Mouse (Mus musculus) spleen, postnatal 36 days (tissue): ENCODE data around the gene Sohlh2.
"Not testable (repeated sequence)": the region's sequence is repeated elsewhere in the genome, so short reads cannot be mapped to it uniquely, and the experiment has no call there.

ENCODE experiments used
- DNase-seq, 2 experiments: peaks; one replicate each; pipeline ENCODE4 v3.0.0; 2022; ENCODE audit warnings: low spot score in 2 of 2, mixed read lengths in 1 of 2

Sohlh2 gene

GRCm38 (mm10) chr3:55181766-55182165 lies at the start of gene Sohlh2:
Gene Sohlh2 (plus strand): TSS chr3:55182028.
- no peak for DNase-seq

GRCm38 (mm10) chr3:55137039-55137438 lies 44.8 kb upstream of the Sohlh2 start, which contains the start of gene Ccdc169:
Gene Ccdc169 (plus strand): TSS chr3:55137339.
- no peak for DNase-seq

GRCm38 (mm10) chr3:55139837-55140236 lies 42.0 kb upstream of the Sohlh2 start:
- no peak for DNase-seq

GRCm38 (mm10) chr3:55141401-55141800 lies 40.4 kb upstream of the Sohlh2 start:
- DNase-seq: no peak

GRCm38 (mm10) chr3:55144916-55145315 lies 36.9 kb upstream of the Sohlh2 start:
- no peak for DNase-seq

GRCm38 (mm10) chr3:55146441-55146840 lies 35.4 kb upstream of the Sohlh2 start:
- DNase-seq: no peak

GRCm38 (mm10) chr3:55147156-55147555 lies 34.7 kb upstream of the Sohlh2 start:
- no peak for DNase-seq

GRCm38 (mm10) chr3:55148091-55148490 lies 33.7 kb upstream of the Sohlh2 start:
- no peak for DNase-seq

GRCm38 (mm10) chr3:55151656-55152433 lies 30.0 kb upstream of the Sohlh2 start:
- DNase-seq: no peak

- DNase-seq: no peak
Observed at GRCm38 (mm10) chr3:55152673-55153334, 29.0 kb upstream of the Sohlh2 start.

- no peak for DNase-seq
Observed at GRCm38 (mm10) chr3:55154163-55154562, 27.7 kb upstream of the Sohlh2 start.

GRCm38 (mm10) chr3:55157413-55157812 lies 24.4 kb upstream of the Sohlh2 start:
- no peak for DNase-seq

GRCm38 (mm10) chr3:55161144-55161543 lies 20.7 kb upstream of the Sohlh2 start:
- DNase-seq: no peak

- no peak for DNase-seq
Observed at GRCm38 (mm10) chr3:55163510-55163909, 18.3 kb upstream of the Sohlh2 start.

GRCm38 (mm10) chr3:55172478-55172877 lies 9.3 kb upstream of the Sohlh2 start:
- no peak for DNase-seq

GRCm38 (mm10) chr3:55177271-55177670 lies 4.6 kb upstream of the Sohlh2 start:
- DNase-seq: no peak

- DNase-seq: no peak
Observed at GRCm38 (mm10) chr3:55191668-55192067, 9.8 kb downstream of the Sohlh2 start.

GRCm38 (mm10) chr3:55193351-55193750 lies 11.5 kb downstream of the Sohlh2 start:
- DNase-seq: no peak

- DNase-seq: no peak
Observed at GRCm38 (mm10) chr3:55194792-55195191, 13.0 kb downstream of the Sohlh2 start.

- no peak for DNase-seq
Observed at GRCm38 (mm10) chr3:55195581-55196327, 13.9 kb downstream of the Sohlh2 start.

GRCm38 (mm10) chr3:55196328-55196710 lies 14.5 kb downstream of the Sohlh2 start:
- DNase-seq: no peak

GRCm38 (mm10) chr3:55203621-55204020 lies 21.8 kb downstream of the Sohlh2 start:
- DNase-seq: not testable (repeated sequence)
